Mouse (Mus musculus) MEL (cell line): ENCODE results near the gene Gria1.

ENCODE experiments used
- CTCF ChIP-seq, 3 experiments: IDR thresholded peaks in 2 of 3; conservative IDR thresholded peaks in 1 of 3; 2 replicates each; pipeline ENCODE4 v1.5.1; 2011 to 2012; ENCODE audit warnings: low read length in 3 of 3, low read depth in 2 of 3, mild to moderate bottlenecking in 2 of 3, improper control_type of control experiment in 1 of 3, inconsistent platforms in 1 of 3, mixed read lengths in 1 of 3, moderate library complexity in 1 of 3; ENCODE audit not compliant: control insufficient read depth in 1 of 3, insufficient read depth in 1 of 3, poor library complexity in 1 of 3, severe bottlenecking in 1 of 3
- ELF1 ChIP-seq: IDR thresholded peaks from 2 replicates; pipeline ENCODE4 v1.6.1; 2014; ENCODE audit warnings: low read depth, mild to moderate bottlenecking, inconsistent platforms, low read length, improper control_type of control experiment, moderate library complexity
- EP300 ChIP-seq, 2 experiments: IDR thresholded peaks; 2 replicates each; pipeline ENCODE4 v1.6.1; 2011; ENCODE audit warnings: improper control_type of control experiment in 2 of 2, low read length in 2 of 2, low read depth in 1 of 2, mild to moderate bottlenecking in 1 of 2
- GABPA ChIP-seq: IDR thresholded peaks from 2 replicates; pipeline ENCODE4 v1.6.1; 2012; ENCODE audit warnings: low read depth, mild to moderate bottlenecking, inconsistent platforms, low read length, improper control_type of control experiment, moderate library complexity
- MAFK ChIP-seq: IDR thresholded peaks from 2 replicates; pipeline ENCODE4 v1.6.1; 2011; ENCODE audit warnings: low read depth, mild to moderate bottlenecking, low read length, improper control_type of control experiment, borderline replicate concordance
- MAX ChIP-seq: IDR thresholded peaks from 2 replicates; pipeline ENCODE4 v1.6.1; 2011; ENCODE audit warnings: low read length, improper control_type of control experiment
- MAZ ChIP-seq: IDR thresholded peaks from 2 replicates; pipeline ENCODE4 v1.6.1; 2012; ENCODE audit warnings: low read depth, mild to moderate bottlenecking, inconsistent platforms, low read length, improper control_type of control experiment
- MYC ChIP-seq: IDR thresholded peaks from 2 replicates; pipeline ENCODE4 v1.6.1; 2011; ENCODE audit warnings: low read depth, mild to moderate bottlenecking, low read length, improper control_type of control experiment, moderate library complexity
- POLR2A ChIP-seq, 2 experiments: IDR thresholded peaks; 2 replicates each; pipeline ENCODE4 v1.6.1; 2011 to 2012; ENCODE audit warnings: low read length in 2 of 2, mild to moderate bottlenecking in 2 of 2, control low read depth in 1 of 2, improper control_type of control experiment in 1 of 2, low read depth in 1 of 2, moderate library complexity in 1 of 2; ENCODE audit not compliant: control insufficient read depth in 1 of 2, insufficient read depth in 1 of 2, poor library complexity in 1 of 2
- POLR2AphosphoS5 ChIP-seq: IDR thresholded peaks from 2 replicates; pipeline ENCODE4 v1.6.1; 2012; ENCODE audit warnings: low read depth, borderline replicate concordance, mild to moderate bottlenecking, inconsistent platforms, low read length, moderate library complexity, mixed read lengths
- TBP ChIP-seq: IDR thresholded peaks from 2 replicates; pipeline ENCODE4 v1.8.0; 2011; ENCODE audit warnings: low read depth, low read length, improper control_type of control experiment
- USF1 ChIP-seq: IDR thresholded peaks from 2 replicates; pipeline ENCODE4 v1.6.1; 2014; ENCODE audit warnings: low read depth, mild to moderate bottlenecking, inconsistent platforms, low read length, improper control_type of control experiment, moderate library complexity
- ZC3H11A ChIP-seq: IDR thresholded peaks from 2 replicates; pipeline ENCODE4 v1.6.1; 2012; ENCODE audit warnings: low read depth, mild to moderate bottlenecking, inconsistent platforms, low read length, improper control_type of control experiment

DNA sequence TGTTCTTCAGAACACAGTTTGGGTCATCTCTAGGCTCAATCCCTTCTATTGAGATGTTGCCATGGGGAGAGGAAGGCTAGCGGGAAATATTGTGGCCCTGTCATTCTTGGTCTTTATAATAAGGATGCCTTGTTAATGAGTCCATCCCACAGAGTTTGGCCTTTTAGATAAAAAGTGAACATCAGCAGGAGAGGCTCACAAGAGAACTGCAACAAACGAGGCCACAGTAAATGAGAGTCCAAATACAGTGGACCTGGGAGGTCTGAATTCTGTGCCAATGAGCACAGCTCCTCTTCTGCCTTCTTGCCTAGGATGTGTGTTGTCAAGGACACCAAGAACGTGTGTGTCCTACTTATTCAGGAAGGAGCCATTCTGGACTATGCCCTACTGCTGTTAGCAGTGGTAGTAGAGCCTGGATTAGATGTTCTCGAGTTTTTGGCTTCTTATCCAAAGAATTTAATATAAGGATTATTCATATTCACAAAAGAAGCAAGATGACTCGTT lies 92.6 kb downstream of the Gria1 start:
- no peak for TF ChIP-seq ELF1
- no peak for TF ChIP-seq CTCF (IDR thresholded peaks at IDR 0.05 in 2 of 3, conservative IDR thresholded peaks at IDR 0.05 in 1 of 3; ENCODE audit: control insufficient read depth in 1 of 3, insufficient read depth in 1 of 3, low read depth in 2 of 3, low read length in 3 of 3, poor library complexity in 1 of 3, severe bottlenecking in 1 of 3)
- no peak for TF ChIP-seq MAX
- TF ChIP-seq MAFK: no peak
- TF ChIP-seq ZC3H11A: no peak
- TF ChIP-seq USF1: no peak
- TF ChIP-seq MYC: no peak
- TF ChIP-seq POLR2A (IDR thresholded peaks at IDR 0.05; ENCODE audit: control insufficient read depth in 1 of 2, insufficient read depth in 1 of 2, low read depth in 1 of 2, low read length in 2 of 2, poor library complexity in 1 of 2): no peak
- no peak for TF ChIP-seq EP300 (IDR thresholded peaks at IDR 0.05; ENCODE audit: low read depth in 1 of 2, low read length in 2 of 2)
- TF ChIP-seq GABPA: no peak
- TF ChIP-seq MAZ: no peak
- TF ChIP-seq TBP: no peak
- no peak for TF ChIP-seq POLR2AphosphoS5
